Mouse (Mus musculus) skeletal muscle tissue, adult 2 months (tissue): ENCODE data around the gene Pcsk2.

Experiments
- DNase-seq: peaks from one replicate; pipeline ENCODE4 v3.0.0-alpha.2; 2012; ENCODE audit warnings: low read depth, low spot score

Gene Pcsk2

DNA sequence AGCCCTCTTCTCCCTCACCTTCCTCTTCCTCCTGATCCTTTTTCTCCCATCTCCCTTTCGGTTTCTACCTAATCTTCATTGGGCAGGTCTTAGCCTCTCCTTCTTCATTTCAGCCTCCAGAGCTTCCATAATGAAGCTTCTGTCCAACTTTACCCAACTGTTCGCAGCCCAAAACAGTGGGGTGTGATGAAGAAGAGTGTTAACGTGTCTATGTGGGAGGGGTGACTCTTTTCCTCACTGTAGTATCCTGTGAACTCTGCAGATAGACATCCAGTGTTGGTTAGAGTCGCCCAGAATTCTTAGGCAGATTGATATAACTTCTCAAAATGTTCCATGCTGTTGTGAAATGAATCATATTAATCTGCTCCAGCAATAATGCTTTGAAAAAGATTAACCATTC lies 98.4 kb downstream of the Pcsk2 start:
- no peak for DNase-seq

DNA sequence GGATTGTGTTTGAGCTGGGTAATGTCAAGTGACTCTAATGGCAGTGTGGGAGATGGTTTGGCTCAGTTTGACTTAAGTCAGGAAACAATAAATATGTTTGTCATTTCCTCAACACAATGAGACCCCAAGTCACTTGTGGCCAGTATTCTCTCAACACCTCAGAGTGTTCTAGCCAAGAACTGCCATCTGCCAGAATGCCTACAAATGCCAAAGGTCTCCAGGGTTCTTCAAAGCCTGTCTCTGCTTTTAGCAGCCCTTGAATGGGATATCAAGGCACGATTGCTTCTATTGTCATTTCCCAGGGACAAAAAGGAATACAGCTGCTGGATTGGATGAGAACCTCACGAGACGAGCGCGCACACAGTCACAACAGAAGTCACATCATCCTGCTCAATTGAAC lies 100.0 kb downstream of the Pcsk2 start:
- no peak for DNase-seq

DNA sequence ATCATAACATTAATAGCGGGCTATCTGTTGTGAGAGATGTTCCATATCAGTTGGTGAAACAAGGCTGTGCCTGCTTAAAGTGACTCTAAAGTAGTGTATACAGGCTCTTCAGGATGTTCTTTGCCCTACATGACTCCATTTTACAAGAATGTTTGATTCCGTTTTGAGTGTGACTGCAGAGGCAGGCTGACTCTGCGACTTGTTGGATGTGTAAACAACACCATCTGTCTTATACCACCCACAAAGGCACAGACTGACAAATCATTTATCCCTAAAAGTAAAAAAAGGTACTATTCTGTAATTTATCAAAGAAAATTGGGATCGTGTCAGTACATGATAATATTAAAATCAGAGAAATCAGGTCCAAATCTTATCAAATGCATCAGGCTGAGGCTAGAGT lies 108.7 kb downstream of the Pcsk2 start:
- no peak for DNase-seq

GRCm38 (mm10) chr2:143656968-143657367 lies 111.0 kb downstream of the Pcsk2 start:
- no peak for DNase-seq

DNA sequence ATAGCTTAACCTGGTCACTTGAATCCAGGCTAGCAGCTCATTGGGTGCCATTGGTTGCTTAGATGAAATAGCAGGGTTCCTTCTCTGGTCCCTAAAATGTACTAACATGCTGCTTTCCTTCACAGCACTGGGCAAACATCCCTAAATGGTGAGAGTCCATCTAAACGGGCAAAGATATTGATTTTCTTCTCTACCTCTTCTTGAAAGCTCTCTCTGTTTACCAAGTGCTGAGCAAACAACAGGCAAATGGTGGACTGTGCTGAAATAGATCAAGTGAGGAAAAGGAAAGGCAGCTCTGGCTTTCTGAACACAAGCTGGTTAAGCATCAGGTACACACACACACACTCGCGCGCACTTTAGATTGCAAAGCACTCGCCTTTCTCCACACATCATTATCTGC lies 120.8 kb downstream of the Pcsk2 start:
- no peak for DNase-seq

GRCm38 (mm10) chr2:143677869-143678268 lies 131.9 kb downstream of the Pcsk2 start:
- DNase-seq: no peak

DNA sequence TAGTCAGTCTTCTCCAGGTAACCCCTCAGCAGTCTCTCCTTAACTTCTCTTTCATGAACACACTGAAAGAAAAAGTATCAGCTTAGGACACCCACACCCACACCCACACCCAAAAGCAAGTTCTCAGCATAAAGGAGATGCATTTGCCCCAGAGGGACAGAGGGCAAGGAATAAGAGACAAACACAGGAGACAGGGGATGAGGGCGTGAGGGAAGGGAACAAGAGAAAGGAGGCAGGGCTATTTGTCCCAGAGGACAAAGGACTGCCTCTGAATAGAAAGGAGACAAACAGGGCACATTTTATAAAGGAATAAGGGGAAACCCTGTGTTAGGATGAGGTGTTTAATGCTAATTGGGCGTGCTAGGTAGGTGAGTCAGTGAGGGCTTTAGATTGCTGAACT lies 133.6 kb downstream of the Pcsk2 start:
- DNase-seq: no peak

GRCm38 (mm10) chr2:143681873-143682555 lies 136.1 kb downstream of the Pcsk2 start:
- no peak for DNase-seq

GRCm38 (mm10) chr2:143683513-143683912 lies 137.6 kb downstream of the Pcsk2 start:
- no peak for DNase-seq

DNA sequence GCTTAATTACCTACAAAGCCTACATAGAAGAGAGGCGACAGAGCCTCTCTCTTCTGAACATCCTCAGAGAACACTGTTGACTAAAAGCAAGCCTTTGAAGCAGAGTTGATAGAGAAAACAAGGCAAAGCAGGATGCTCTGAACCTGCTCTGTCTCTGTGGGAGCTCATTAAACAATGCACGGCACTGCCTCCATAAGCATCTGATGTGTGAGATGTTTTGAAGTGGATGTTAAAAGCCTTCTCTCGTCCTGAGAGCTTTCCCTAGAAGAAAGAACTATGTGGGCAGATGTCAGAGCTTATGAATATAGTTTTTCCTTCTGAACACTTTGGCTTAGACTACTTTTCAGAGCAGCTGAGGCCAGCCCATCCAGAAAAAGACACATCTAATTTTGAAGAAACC lies 145.3 kb downstream of the Pcsk2 start:
- DNase-seq: no peak

GRCm38 (mm10) chr2:143696026-143696557 lies 150.1 kb downstream of the Pcsk2 start:
- DNase-seq: no peak

DNA sequence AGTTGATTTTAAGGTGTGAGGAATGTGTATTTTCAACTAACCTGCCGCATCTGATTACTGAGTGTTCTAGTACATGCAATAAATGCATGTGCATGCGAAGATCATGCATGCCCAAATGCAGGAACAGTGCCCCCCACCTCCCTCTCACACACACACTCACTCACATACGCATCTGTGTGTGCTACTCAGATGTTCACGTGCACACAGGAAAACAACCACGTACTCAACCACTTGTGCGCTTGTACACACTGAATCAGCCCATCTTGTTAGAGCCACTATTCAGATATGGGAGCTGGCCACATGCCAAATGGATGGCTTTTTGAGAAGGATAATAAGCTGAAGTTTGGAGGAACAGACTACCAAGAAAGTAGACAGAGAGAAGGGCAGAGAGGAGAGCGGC lies 150.7 kb downstream of the Pcsk2 start:
- DNase-seq: no peak

GRCm38 (mm10) chr2:143701141-143701540 lies 155.2 kb downstream of the Pcsk2 start:
- no peak for DNase-seq

GRCm38 (mm10) chr2:143702931-143703344 lies 157.0 kb downstream of the Pcsk2 start:
- no peak for DNase-seq

GRCm38 (mm10) chr2:143708205-143708604 lies 162.2 kb downstream of the Pcsk2 start:
- no peak for DNase-seq

- DNase-seq: no peak
Observed at GRCm38 (mm10) chr2:143709249-143709648, 163.3 kb downstream of the Pcsk2 start.

GRCm38 (mm10) chr2:143709979-143710378 lies 164.0 kb downstream of the Pcsk2 start:
- no peak for DNase-seq

GRCm38 (mm10) chr2:143711886-143712285 lies 165.9 kb downstream of the Pcsk2 start:
- DNase-seq: no peak

- DNase-seq: no peak
Observed at GRCm38 (mm10) chr2:143712901-143713300, 166.9 kb downstream of the Pcsk2 start.

DNA sequence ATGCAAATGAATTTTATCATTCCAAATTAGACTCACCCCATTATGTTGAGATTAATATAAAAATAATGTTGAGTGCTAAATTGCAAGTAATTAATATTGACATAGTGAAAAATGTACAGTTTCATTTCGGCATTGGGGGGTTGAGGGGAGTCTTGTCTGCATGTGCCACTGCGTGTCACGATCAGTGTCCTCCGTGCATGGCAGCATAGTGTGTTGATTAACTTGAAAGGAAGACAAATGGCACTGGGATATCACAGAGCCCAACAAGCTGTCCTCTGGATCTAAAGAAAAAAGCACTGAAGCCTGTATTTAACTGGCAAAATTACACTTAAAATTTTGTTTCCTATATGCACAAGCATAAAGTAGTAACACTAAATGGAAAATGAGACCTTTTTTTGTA lies 167.9 kb downstream of the Pcsk2 start:
- no peak for DNase-seq

GRCm38 (mm10) chr2:143715110-143715509 lies 169.2 kb downstream of the Pcsk2 start:
- DNase-seq: no peak

DNA sequence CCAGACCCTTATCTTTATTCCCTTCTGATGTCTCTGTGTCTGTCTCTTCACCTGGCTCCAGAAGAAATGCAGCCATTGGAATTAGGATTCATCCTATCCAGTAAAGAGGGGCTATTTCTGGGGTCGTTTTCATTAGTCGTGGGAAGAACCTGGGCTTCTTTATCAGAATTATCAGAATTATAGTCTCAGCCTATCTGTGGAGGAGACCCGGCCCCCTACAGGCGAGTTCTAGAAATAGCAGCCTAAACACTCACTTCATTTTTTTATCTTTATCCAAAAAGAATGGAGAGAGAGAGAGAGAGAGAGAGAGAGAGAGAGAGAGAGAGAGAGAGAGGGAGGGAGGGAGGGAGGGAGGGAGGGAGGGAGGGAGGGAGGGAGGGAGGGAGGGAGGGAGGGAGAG lies 177.3 kb downstream of the Pcsk2 start:
- no peak for DNase-seq

DNA sequence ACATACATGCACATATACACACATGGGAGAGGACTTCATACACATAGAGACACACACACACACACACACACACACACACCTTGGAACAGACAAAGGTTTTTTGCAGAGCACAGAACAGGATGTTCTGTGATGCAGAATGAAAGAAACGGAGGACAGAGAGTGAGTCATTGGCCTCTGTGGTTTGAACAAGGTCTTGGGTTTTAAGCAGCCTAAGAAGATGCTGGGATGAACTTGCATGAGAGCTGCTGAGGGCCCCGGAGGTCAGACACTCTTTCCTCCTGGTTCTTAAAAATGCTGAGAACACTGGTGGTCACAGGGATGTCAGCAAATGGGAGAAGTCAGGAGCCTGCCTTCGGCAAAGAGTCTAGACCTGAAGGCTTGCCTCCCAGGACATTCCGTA lies 178.1 kb downstream of the Pcsk2 start:
- no peak for DNase-seq

GRCm38 (mm10) chr2:143724720-143725119 lies 178.8 kb downstream of the Pcsk2 start:
- no peak for DNase-seq
